ENCODE assay signal across 29 mouse cellular contexts in genomic region chr1:88233421-88234247, GRCm38 (mm10). TPM values are rescaled to one million over a fixed set of nuclear protein-coding genes. Genes with fewer than 3 reads are reported as not detected.
DNase-seq lines count a peak whose midpoint lies in the region; ATAC-seq and TF ChIP-seq lines count a peak whose summit lies in the region.
"Had no signal": no experiment of that assay in that cellular context is flagged by ENCODE, and none has a peak within 500 bp of the region (broad histone marks: within the 10 kb centered on the region; RNA-seq: fewer than 3 reads in every experiment).

No protein-coding gene starts in this region.

- DNase-seq in heart, adult 11 months, result peak; percentile 95
- no peak for DNase-seq in heart, postnatal 10 days
- DNase-seq in kidney, postnatal 10 days, result peak; percentile 54
- peak; percentile 82 for DNase-seq in testis, postnatal 10 days (ENCODE audit: low spot score)
- no peak for DNase-seq in testis, postnatal 14 days (ENCODE audit: low spot score)
- DNase-seq in stomach, postnatal 0 days (ENCODE audit: low spot score), result peak; percentile 28
- DNase-seq in right cerebral cortex, postnatal 14 days, result no peak
- DNase-seq: adrenal gland, adult 8-10 months; kidney, adult 8-10 months; layer of hippocampus, postnatal 36 days; lung, adult 18-20 months; lung, postnatal 10 days; right cerebral cortex, adult 18-20 months had no signal

- WGBS in kidney, embryonic 16.5 days, result 68% methylated on average over 14 of the region's 14 CpGs
- 65% methylated on average over 14 of the region's 14 CpGs for WGBS in stomach, postnatal 0 days

- no peak for ATAC-seq in kidney, embryonic 16.5 days (ENCODE audit: low FRiP score, low TSS enrichment)
- ATAC-seq in stomach, postnatal 0 days (ENCODE audit: low FRiP score, low TSS enrichment), result no peak
- ATAC-seq: activated CD4-positive, CD25-positive, alpha-beta regulatory T cell, adult 4 months had no signal

- H3K27me3 ChIP-seq in kidney, embryonic 16.5 days (ENCODE audit: insufficient read depth, low read length), result no peaks in the 10 kb centered on the region
- H3K27me3 ChIP-seq in stomach, postnatal 0 days (ENCODE audit: control insufficient read depth, insufficient read depth, low read length), result no peaks in the 10 kb centered on the region
- H3K27me3 ChIP-seq: embryonic facial prominence, embryonic 12.5 days; heart, embryonic 15.5 days; neural tube, embryonic 12.5 days had no signal

- H3K4me3 ChIP-seq in kidney, embryonic 16.5 days (ENCODE audit: low read length), result no peak overlapping the region
- H3K4me3 ChIP-seq in stomach, postnatal 0 days (ENCODE audit: low read depth, low read length), result no peak overlapping the region
- H3K4me3 ChIP-seq: embryonic facial prominence, embryonic 12.5 days; heart, embryonic 15.5 days; midbrain, embryonic 10.5 days; neural tube, embryonic 12.5 days had no signal

- no peak for TF ChIP-seq EP300 in stomach, postnatal 0 days (optimal IDR thresholded peaks at IDR 0.05)

- H3K4me1 ChIP-seq in kidney, embryonic 16.5 days (ENCODE audit: insufficient read depth, low read length), result no peaks in the 10 kb centered on the region
- no peaks in the 10 kb centered on the region for H3K4me1 ChIP-seq in stomach, postnatal 0 days (replicated peaks; ENCODE audit: control insufficient read depth, insufficient read depth)
- H3K4me1 ChIP-seq: embryonic facial prominence, embryonic 12.5 days; heart, embryonic 15.5 days; midbrain, embryonic 10.5 days; neural tube, embryonic 12.5 days had no signal

- no peaks in the 10 kb centered on the region for H3K36me3 ChIP-seq in kidney, embryonic 16.5 days (ENCODE audit: insufficient read depth, low read length)
- no peaks in the 10 kb centered on the region for H3K36me3 ChIP-seq in stomach, postnatal 0 days (ENCODE audit: control insufficient read depth, insufficient read depth, low read length)
- H3K36me3 ChIP-seq: embryonic facial prominence, embryonic 12.5 days; heart, embryonic 15.5 days; midbrain, embryonic 10.5 days; neural tube, embryonic 12.5 days had no signal

- H3K4me2 ChIP-seq in kidney, embryonic 16.5 days (replicated peaks; ENCODE audit: low read depth, low read length), result no peak overlapping the region
- H3K4me2 ChIP-seq in stomach, postnatal 0 days (replicated peaks; ENCODE audit: low read depth), result no peak overlapping the region
- H3K4me2 ChIP-seq: embryonic facial prominence, embryonic 12.5 days; heart, embryonic 15.5 days; neural tube, embryonic 12.5 days had no signal

- intact Hi-C loops in heart, postnatal 10 days (cut with DNase I), result no loop called here

- H3K27ac ChIP-seq in kidney, embryonic 16.5 days (ENCODE audit: low read length), result no peak overlapping the region
- H3K27ac ChIP-seq in stomach, postnatal 0 days (replicated peaks), result no peak overlapping the region
- H3K27ac ChIP-seq: embryonic facial prominence, embryonic 12.5 days; heart, embryonic 15.5 days; midbrain, embryonic 10.5 days; neural tube, embryonic 12.5 days had no signal

- peaks cover 97% of the 10 kb centered on the region for H3K9me3 ChIP-seq in kidney, embryonic 16.5 days (ENCODE audit: low read length)
- H3K9me3 ChIP-seq in stomach, postnatal 0 days (ENCODE audit: control insufficient read depth, low read length), result peaks cover 59% of the 10 kb centered on the region

- H3K9ac ChIP-seq in kidney, embryonic 16.5 days (replicated peaks; ENCODE audit: low read length), result no peak overlapping the region
- H3K9ac ChIP-seq in stomach, postnatal 0 days (ENCODE audit: low read length), result no peak overlapping the region
- H3K9ac ChIP-seq: embryonic facial prominence, embryonic 12.5 days; heart, embryonic 15.5 days; neural tube, embryonic 12.5 days had no signal

- TF ChIP-seq CTCF in stomach, postnatal 0 days (IDR thresholded peaks at IDR 0.05; ENCODE audit: low read depth), result no peak

RNA-seq across cellular contexts. Expression of gene Mroh2a, which starts 6.8 kb away (rescaled TPM):
- total RNA-seq in heart, postnatal 10 days (2021), result under 1 TPM in 1 of 2 experiments, not detected in 1; 0.10 TPM
- polyA plus RNA-seq in kidney, embryonic 16.5 days (2015; fragmentation: Nextera tagmentation; extraction: Ambion mirVana), result 1.3 and 2.8 TPM in 2 replicates
- polyA plus RNA-seq in stomach, postnatal 0 days (2015; fragmentation: Nextera tagmentation; extraction: Ambion mirVana), result 0.54 and 0.84 TPM in 2 replicates
- total RNA-seq: gastrocnemius, adult 8-10 months had no signal

RNA-seq across cellular contexts. Expression of gene Ugt1a1, which starts 21.9 kb away (rescaled TPM):
- not detected for total RNA-seq in heart, postnatal 10 days (2021)
- polyA plus RNA-seq in kidney, embryonic 16.5 days (2015; fragmentation: Nextera tagmentation; extraction: Ambion mirVana), result 2.4 TPM in 2 replicates
- 23.6 and 24.8 TPM in 2 replicates for polyA plus RNA-seq in stomach, postnatal 0 days (2015; fragmentation: Nextera tagmentation; extraction: Ambion mirVana)
- total RNA-seq: heart, adult 8-10 months; hematopoietic stem cell, adult 5-6 weeks; layer of hippocampus, adult 8-10 months; layer of hippocampus, postnatal 36 days; left cerebral cortex, postnatal 10 days; MEL had no signal
- polyA plus RNA-seq: activated CD4-positive, CD25-positive, alpha-beta regulatory T cell, adult 4 months; C2C12; embryonic facial prominence, embryonic 12.5 days; forebrain, embryonic 11.5 days; heart, embryonic 15.5 days; limb, embryonic 11.5 days; midbrain, embryonic 10.5 days; neural tube, embryonic 12.5 days had no signal

RNA-seq across cellular contexts. Expression of gene Dnajb3, which starts 28.1 kb away (rescaled TPM):
- 1 to 10 TPM in 1 of 2 experiments, under 1 TPM in 1; 0.84 to 1.1 TPM for total RNA-seq in heart, postnatal 10 days (2021)
- 10.4 and 11.2 TPM in 2 replicates for polyA plus RNA-seq in kidney, embryonic 16.5 days (2015; fragmentation: Nextera tagmentation; extraction: Ambion mirVana)
- polyA plus RNA-seq in stomach, postnatal 0 days (2015; fragmentation: Nextera tagmentation; extraction: Ambion mirVana), result 7.2 and 8.2 TPM in 2 replicates
- total RNA-seq: gastrocnemius, adult 8-10 months; hematopoietic stem cell, adult 5-6 weeks; liver, adult 2 months; MEL had no signal
- polyA plus RNA-seq: C2C12; liver, adult 2 months had no signal

RNA-seq across cellular contexts. Expression of gene Ugt1a2, which starts 33.2 kb away (rescaled TPM):
- not detected for total RNA-seq in heart, postnatal 10 days (2021)
- 68.4 and 84.9 TPM in 2 replicates for polyA plus RNA-seq in kidney, embryonic 16.5 days (2015; fragmentation: Nextera tagmentation; extraction: Ambion mirVana)
- polyA plus RNA-seq in stomach, postnatal 0 days (2015; fragmentation: Nextera tagmentation; extraction: Ambion mirVana), result 0.12 TPM in 1 of 2 replicates, not detected in the other
- total RNA-seq: hematopoietic stem cell, adult 5-6 weeks; layer of hippocampus, postnatal 36 days; MEL had no signal
- polyA plus RNA-seq: activated CD4-positive, CD25-positive, alpha-beta regulatory T cell, adult 4 months; C2C12; embryonic facial prominence, embryonic 12.5 days; forebrain, embryonic 11.5 days; heart, embryonic 15.5 days; limb, embryonic 11.5 days; midbrain, embryonic 10.5 days; neural tube, embryonic 12.5 days had no signal

RNA-seq across cellular contexts. Expression of gene Hjurp, which starts 43.8 kb away (rescaled TPM):
- 10 to 100 TPM; 43.5 to 44.5 TPM for total RNA-seq in heart, postnatal 10 days (2021)
- 168 and 187 TPM in 2 replicates for polyA plus RNA-seq in kidney, embryonic 16.5 days (2015; fragmentation: Nextera tagmentation; extraction: Ambion mirVana)
- polyA plus RNA-seq in stomach, postnatal 0 days (2015; fragmentation: Nextera tagmentation; extraction: Ambion mirVana), result 30.0 and 34.1 TPM in 2 replicates

Comparison
In these comparisons a context has a peak if more than half of its experiments do, and no peak if none do; other contexts are left out.
1. DNase-seq: peak in heart, adult 11 months (single experiment), kidney, postnatal 10 days (single experiment), testis, postnatal 10 days (single experiment) and stomach, postnatal 0 days (single experiment); none in heart, postnatal 10 days (0 of 2), testis, postnatal 14 days (single experiment) and right cerebral cortex, postnatal 14 days (single experiment).